Mouse (Mus musculus): ENCODE data around the gene 7420426K07Rik. TPM values are rescaled to one million over a fixed set of nuclear protein-coding genes. Genes with fewer than 3 reads are reported as not detected.

The 7420426K07Rik gene
- not detected for total RNA-seq (2022)

DNA sequence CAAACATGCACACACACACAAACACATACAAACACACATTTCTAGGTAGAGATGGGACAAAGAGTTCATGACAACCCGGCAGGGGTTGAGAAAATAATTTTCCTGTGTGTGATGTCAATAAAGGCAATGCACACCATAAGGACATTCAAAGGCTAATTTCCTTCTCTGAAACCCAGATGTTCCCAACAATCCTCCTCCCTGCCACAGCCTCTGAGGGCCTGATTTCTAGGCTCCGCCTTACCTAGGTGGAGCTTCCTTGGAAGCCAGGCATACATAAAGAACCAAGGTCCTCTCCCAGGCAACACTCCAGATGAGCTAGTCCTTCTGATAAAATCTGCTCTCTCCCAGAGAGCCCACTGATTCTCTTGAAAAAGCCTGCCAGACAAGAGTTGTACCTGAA, at the start of gene 7420426K07Rik:
Gene 7420426K07Rik (plus strand): TSS at position 301 of the 400 bp plus-strand sequence.
- no peak for DNase-seq (ENCODE audit: low spot score)

DNA sequence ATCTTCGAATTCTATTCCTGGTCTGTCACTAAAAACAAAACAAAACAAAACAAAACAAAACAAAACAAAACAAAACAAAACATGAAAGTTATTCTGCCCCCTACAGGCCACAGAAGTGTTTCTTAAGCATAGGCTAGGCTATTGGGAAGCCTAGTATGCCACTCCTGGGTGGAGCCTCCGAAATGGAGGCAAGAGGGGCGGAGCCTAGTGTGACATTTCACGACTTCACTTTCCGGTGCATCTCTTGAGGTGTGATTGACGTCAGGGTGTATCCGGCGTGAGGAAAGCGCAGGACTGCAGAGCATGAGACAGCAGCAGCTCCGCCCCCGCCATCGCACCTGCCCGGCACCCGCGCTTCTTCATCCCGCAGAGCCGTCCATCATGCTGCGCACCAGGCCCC, 46.7 kb upstream of the 7420426K07Rik start, which contains the start of gene Prr23a2:
Gene Prr23a2 (plus strand): TSS at position 285 of the 400 bp plus-strand sequence.
- DNase-seq (ENCODE audit: low spot score) = no peak

DNA sequence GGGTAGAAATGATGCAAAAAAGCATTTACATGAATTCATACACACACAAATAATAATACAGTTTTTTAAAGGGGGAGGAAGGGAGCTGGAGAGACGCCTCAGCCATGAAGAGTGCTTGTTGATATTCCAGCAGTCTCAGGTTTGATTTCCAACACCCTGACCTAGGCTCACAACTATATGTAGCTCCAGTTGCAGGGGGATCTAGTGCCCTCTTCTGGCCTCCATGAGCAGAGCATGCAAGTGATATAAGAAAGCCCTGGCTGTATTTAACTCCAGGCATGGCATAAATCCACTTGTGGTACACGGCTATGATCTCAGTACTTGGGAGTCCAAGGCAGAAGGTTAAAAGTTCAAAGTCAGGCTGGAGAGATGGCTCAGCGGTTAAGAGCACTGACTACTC, 39.5 kb upstream of the 7420426K07Rik start:
- no peak for DNase-seq (ENCODE audit: low spot score)

DNA sequence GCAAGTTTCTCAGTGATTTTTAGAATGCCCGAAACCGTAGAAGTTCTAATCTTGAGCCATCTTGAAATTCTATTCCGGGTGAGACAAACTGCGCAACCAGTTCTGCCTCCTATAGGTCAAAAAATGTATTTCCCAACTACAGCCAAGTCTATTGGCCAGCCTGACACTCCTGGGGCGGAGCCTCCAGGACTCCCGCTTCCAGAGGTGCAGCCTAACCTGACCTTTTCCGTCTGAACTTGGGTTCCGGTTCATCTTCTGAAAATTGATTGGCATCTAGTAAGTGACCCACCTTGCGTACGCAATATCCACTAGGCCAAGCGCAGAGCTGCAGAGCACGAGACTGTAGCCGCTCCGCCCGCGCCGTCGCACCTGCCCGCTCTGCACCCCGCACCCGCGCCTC, 38.3 kb upstream of the 7420426K07Rik start, which contains the start of gene Prr23a3:
Gene Prr23a3 (plus strand): TSS at position 197 of the 400 bp plus-strand sequence.
- no peak for DNase-seq (ENCODE audit: low spot score)

DNA sequence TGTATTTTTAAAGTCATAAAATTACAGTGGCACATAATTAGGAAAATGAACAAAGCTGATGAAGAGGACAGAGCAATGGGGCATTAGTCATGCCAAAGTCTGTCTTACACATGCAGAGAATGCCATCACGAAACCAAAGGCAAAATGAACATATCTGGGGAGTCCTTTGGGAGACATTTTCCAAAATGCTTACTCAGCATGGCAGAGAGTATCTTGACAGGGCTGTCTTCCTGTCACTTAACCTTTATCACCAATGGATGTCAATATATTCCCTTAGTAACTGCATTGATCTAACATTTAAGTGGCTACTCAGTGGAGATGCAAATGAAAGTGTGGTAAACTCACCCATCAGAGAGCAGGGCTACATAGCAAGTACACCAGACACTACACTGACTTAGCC, 1.4 kb upstream of the 7420426K07Rik start:
- no peak for DNase-seq (ENCODE audit: low spot score)

DNA sequence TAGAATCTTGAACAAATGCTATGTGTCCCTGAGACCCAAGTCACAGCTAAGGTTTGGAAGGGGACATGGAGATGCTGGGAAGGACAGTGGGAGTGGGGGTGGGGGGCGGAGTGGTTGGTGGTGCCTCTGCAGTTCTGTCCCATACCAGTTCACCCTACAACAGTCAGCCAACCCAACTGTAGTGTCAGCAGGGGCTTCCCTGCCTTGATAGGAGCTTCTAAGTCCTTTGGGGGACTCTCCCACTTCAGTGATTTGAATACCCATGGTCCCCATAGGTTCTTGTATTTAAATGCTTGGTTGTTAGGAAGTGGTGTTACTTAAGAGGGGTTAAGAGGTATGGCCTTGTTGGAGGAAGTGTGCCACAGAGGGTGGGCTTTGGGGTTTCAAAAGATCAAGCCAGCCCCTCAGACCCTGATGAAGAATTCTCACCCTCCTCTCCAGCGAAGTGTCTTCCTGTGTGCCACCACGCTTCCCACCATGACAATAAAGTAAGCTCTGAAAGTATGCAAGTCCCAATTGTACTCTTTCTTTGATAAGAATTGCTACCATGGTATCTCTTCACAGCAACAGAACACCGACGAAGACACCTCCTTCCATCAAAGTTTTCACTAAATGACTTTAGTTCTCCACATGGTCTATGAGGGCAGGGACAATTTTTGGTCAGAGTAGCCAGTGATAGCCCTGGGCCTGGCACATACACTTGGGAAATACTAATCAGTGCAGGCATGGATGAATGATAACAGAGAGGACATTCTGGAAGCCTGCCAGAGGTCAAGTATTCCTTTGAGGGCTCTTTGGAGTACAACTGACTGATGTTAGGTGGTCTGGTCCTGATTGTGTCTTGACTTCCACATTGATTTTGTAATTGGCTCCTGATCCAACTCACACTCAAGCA, 18.0 kb downstream of the 7420426K07Rik start:
- DNase-seq (ENCODE audit: low spot score) = no peak

DNA sequence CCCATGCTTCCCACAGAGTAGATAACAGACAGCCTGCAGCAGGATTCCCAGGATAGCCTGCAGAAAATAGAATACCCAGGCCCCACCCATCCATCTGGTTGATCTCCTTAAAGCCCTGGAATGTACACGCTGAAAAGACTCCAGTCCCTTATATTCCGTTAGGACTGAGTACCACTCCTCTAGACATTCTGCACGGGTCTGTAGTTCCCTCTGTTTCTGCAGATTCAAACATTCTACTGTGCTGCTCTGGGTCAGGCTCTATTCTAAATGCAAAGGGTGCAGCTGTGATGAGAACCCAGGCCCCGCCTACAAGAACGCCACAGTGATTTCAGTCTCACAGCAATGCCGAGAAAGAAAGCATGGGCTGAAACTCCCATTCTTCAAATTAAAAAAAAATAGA, 20.2 kb downstream of the 7420426K07Rik start:
- DNase-seq (ENCODE audit: low spot score) = no peak

DNA sequence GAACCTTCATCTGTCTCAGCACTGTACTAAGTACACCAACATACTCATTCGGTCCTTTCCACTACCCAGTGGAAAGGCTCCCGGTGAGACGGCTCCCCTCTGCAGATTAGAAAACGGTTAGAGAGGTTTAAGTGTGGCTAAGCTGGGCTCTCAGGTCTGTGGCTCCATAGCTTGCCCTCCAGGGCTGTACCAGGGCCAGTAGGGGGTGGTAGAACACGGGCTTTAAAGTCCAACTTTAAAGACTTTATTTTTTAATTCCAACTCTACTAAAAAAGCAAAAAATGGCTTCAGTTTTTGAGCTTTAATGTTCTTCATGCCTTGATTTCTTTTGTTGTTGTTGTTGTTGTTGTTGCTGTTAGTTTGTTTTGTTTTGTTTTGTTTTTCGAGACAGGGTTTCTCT, 21.3 kb downstream of the 7420426K07Rik start:
- no peak for DNase-seq (ENCODE audit: low spot score)

DNA sequence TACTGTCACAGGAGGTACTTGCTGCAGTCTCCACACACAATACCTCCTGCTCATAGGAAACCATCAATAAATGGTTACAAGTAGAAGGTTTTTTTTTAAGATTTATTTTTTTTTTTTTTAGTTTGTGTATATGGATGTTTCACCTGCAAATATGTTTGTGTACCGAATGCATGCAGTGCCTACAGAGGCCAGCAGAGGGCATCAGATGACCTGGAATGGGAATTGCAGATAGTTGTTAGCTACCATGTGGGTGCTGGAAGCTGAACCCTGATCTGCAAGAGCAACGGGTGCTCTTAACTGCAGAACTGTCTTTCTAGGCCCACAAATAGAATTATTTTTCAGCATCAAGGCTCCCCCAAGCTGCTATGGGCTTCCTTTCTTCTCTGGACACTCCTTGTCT, 26.6 kb downstream of the 7420426K07Rik start:
- no peak for DNase-seq (ENCODE audit: low spot score)

DNA sequence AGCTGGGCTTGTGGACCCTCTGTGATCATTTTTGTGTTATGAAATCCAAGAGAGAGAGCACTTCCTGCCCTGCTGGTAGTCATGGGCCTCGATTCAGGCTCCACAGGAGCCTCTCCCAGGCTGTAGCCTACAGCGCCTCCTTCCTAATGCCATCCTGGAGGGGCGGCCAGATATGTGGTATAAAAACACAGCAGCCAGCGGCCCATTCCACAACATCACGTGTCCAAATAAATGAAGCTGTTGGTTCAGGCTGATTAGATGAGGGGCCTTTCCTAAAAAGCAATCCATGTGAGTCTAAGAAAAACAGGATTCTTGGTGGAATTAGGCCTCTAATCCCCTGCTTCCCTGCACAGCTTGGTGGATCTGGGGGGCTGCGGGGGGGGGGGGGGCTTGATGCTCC, 30.0 kb downstream of the 7420426K07Rik start:
- no peak for DNase-seq (ENCODE audit: low spot score)

DNA sequence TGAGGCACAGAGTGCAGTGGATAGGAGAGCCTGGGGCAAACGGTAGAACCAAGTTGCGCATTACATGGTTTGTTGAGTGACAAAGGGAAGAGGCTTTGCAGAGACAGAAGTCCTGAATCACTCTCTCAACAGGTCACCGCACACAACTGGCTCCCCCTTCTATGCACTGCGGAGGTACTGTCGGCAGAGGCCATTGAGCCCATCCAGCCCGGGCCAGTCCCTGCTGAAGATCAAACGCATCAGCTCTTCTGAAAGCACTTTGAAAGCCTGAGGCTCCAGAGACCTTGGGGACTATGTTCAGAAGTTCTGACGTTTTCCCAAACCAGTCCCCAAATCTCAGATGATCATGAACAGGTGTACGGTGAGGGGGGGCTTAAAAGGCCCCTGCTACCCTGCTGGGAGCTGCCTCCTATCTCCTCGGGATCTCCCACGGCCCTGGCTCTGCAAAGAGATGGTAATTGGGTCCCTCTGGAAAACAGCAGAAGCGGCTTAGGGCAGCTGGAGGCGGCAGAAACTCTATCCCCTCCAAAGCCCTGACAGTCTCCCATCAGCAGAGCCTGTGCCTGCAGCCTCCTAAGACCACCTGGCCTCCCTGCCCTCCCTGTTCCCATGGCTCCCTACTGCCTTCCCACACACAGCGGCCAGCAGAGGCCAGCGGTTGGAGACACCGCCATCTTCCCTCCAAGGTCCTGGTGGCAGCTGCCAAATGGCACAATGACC, 32.4 kb downstream of the 7420426K07Rik start:
- no peak for DNase-seq (ENCODE audit: low spot score)

DNA sequence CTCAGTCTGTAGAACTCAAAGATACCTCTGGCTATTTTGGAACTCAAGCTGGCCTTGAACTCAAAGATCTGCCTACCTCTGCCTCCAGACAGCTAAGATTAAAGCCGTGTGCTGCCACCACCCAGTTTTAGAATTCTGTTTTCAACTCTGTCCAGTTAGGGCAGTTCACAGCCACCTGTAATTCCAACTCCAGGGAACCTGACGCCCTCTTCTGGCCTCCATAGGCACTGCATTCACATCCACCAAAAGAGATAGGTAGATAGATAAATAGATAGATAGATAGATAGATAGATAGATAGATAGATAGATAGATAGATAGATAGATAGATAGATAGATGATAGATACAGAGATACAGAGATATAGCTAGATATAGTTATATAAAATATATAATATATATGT, 36.4 kb downstream of the 7420426K07Rik start:
- DNase-seq (ENCODE audit: low spot score) = no peak

DNA sequence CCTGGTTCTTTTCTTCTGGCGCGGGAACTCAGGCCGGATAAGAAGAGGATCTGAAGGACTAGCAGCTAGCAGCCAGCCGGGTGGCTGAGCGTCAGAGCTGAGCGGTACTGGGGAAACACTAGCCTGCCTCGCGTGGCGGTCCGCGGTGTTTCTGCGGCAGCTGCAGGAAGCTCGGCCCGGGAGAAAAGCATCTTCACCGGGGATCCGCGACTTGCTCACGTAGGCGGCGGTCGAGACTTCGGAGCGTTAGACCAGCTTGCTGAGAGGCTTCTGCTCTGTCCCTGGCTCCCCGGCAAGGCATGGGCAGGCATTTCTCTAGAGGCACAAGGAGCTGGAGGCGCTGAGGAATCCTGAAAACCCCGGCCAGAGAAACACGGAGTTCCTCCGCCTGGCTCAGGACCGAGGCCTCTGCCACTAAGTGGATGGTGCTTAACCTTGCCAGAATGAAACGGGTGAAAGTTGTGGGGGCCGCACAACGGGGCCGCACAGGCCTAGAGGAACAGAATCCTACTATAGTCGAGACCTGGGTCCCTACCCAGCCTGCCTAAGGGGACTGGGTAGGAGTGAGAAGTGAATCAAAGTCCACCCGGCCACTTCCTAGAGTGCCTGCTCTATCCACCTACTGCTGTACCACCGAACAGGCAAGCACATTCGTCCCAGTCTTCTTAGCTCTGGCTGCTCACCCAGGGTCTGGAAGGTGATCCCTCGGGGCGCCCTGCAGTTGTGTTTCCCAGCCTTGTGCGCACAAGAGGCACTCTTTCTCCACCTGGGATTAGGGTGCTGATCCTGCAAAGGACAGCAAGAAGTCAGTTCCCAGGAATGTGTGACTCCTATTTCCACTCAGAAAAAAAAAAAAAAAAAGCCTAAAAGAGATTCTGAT, 49.5 kb downstream of the 7420426K07Rik start:
- DNase-seq (ENCODE audit: low spot score) = no peak

DNA sequence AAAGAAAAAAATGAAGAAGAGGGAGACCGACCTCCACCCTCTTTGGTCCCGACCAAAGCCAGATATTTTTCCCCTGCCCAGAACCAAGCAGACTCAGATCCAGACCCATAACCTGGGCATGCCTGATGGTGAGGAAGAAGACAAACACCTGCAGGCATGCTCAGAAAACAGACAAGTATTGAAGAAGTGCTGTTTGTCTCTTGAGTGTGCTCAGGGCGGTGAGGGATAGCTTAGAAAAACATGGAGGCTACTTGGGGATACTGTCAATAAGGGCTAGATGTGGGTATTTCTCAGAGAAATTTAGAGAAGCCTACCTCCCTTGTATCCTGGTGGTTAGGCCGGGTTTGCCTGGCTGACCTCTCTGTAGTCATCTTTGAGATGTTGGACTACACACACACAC, 50.4 kb downstream of the 7420426K07Rik start:
- DNase-seq (ENCODE audit: low spot score) = no peak

DNA sequence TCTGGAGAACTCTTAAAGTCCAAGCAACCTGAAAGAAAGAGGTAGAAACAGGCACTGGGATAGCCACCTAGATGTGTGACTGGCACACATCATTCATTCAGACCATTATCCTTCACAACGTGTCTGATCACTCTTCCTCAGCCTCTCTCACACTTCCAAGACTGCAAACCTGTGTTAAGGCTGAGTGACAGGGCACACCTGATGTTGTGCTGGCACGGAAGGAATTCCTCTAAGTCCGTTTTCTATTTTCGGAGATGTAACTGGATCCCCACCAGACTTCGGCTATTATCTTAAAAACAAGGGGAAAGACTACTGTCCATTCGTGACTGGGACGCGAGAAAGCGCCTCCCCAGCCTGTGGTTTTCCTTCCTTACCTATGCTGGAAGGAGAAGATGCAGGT, 50.9 kb downstream of the 7420426K07Rik start:
- no peak for DNase-seq (ENCODE audit: low spot score)

Other genes starting within 250 kb of the 7420426K07Rik start
- not detected for gene Prr23a1, start 60.6 kb upstream of the 7420426K07Rik start, total RNA-seq (2022)
- gene Prr23a2, start 46.6 kb upstream of the 7420426K07Rik start, total RNA-seq (2022) = not detected
- gene Prr23a3, start 38.4 kb upstream of the 7420426K07Rik start, total RNA-seq (2022) = not detected
- gene Foxl2, start 52.2 kb downstream of the 7420426K07Rik start, total RNA-seq (2022) = not detected
- 1 to 10 TPM; 3.8 to 5.6 (median 4.3) TPM for gene Faim, start 83.3 kb downstream of the 7420426K07Rik start, total RNA-seq (2022)
- not detected for gene Gm1123, start 132.6 kb downstream of the 7420426K07Rik start, total RNA-seq (2022)
- 10 to 100 TPM; 11.9 to 12.9 (median 12.3) TPM for gene Pik3cb, start 237.5 kb downstream of the 7420426K07Rik start, total RNA-seq (2022)

Data from heart, adult 8-10 months (tissue).